12 mouse cellular contexts compared by ENCODE assay signal in genomic region chr6:100146360-100146935, GRCm38 (mm10).
DNase-seq lines count a peak whose midpoint lies in the region; ATAC-seq and TF ChIP-seq lines count a peak whose summit lies in the region.
"Had no signal": no experiment of that assay in that cellular context is flagged by ENCODE, and none has a peak within 500 bp of the region (broad histone marks: within the 10 kb centered on the region; RNA-seq: fewer than 3 reads in every experiment).

No protein-coding gene starts in this region.

- no peak for TF ChIP-seq CTCF in layer of hippocampus, adult 2 months (conservative IDR thresholded peaks at IDR 0.05)
- no peak for TF ChIP-seq CTCF in kidney, adult 2 months (conservative IDR thresholded peaks at IDR 0.05; ENCODE audit: insufficient read depth, insufficient read length, low read depth, low read length)

- no peak overlapping the region for H3K9ac ChIP-seq in forebrain, embryonic 16.5 days (replicated peaks; ENCODE audit: low read depth, low read length)
- H3K9ac ChIP-seq in forebrain, embryonic 11.5 days (ENCODE audit: low read length): no peak overlapping the region
- H3K9ac ChIP-seq in limb, embryonic 13.5 days: no peak overlapping the region; the same call in 1 of the 2 replicates

- peak; percentile 10; the same call in 1 of the 2 replicates for ATAC-seq in forebrain, embryonic 16.5 days
- no peak for ATAC-seq in forebrain, embryonic 11.5 days (replicated peaks; ENCODE audit: low FRiP score)
- peak; percentile 38; the same call in 1 of the 2 replicates for ATAC-seq in limb, embryonic 13.5 days (ENCODE audit: low FRiP score, low read depth)
- ATAC-seq: CD4-positive, CD25-positive, alpha-beta regulatory T cell, adult 4 months; lung, postnatal 0 days had no signal

- intact Hi-C loops in heart, postnatal 14 days (cut with DNase I): no loop called here

- no peak for DNase-seq in forebrain, embryonic 11.5 days (ENCODE audit: low spot score)
- DNase-seq in limb, embryonic 10.5 days (ENCODE audit: low spot score): no peak
- DNase-seq in adipocyte (ENCODE audit: low spot score): peak; percentile 90
- DNase-seq in heart, postnatal 14 days: peak; percentile 31 to 49
- no peak for DNase-seq in layer of hippocampus, adult 2 months (ENCODE audit: low spot score in 2 of 2)
- no peak for DNase-seq in kidney, adult 2 months

- no peak overlapping the region for H3K4me3 ChIP-seq in forebrain, embryonic 16.5 days (replicated peaks; ENCODE audit: low read length)
- H3K4me3 ChIP-seq in forebrain, embryonic 11.5 days (ENCODE audit: low read depth, low read length): no peak overlapping the region
- H3K4me3 ChIP-seq in limb, embryonic 13.5 days: no peak overlapping the region
- H3K4me3 ChIP-seq in limb, embryonic 10.5 days: no peak overlapping the region
- H3K4me3 ChIP-seq in layer of hippocampus, adult 2 months: no peak overlapping the region
- H3K4me3 ChIP-seq in kidney, adult 2 months (ENCODE audit: insufficient read depth, low read depth, low read length): no peak overlapping the region
- H3K4me3 ChIP-seq: left cerebral cortex, adult 2 months had no signal

- no peaks in the 10 kb centered on the region for H3K36me3 ChIP-seq in forebrain, embryonic 16.5 days (ENCODE audit: control insufficient read depth, insufficient read depth)
- no peaks in the 10 kb centered on the region for H3K36me3 ChIP-seq in forebrain, embryonic 11.5 days (ENCODE audit: control insufficient read depth, insufficient read depth, low read length)
- H3K36me3 ChIP-seq in limb, embryonic 13.5 days: no peaks in the 10 kb centered on the region
- no peaks in the 10 kb centered on the region for H3K36me3 ChIP-seq in limb, embryonic 10.5 days
- H3K36me3 ChIP-seq in kidney, adult 2 months (ENCODE audit: control insufficient read depth, insufficient read depth, low read length): no peaks in the 10 kb centered on the region

- peaks cover 35% of the 10 kb centered on the region for H3K4me1 ChIP-seq in forebrain, embryonic 16.5 days (replicated peaks; ENCODE audit: control insufficient read depth, insufficient read depth, low read length)
- H3K4me1 ChIP-seq in forebrain, embryonic 11.5 days (replicated peaks; ENCODE audit: control insufficient read depth, insufficient read depth, low read length): peaks cover 20% of the 10 kb centered on the region
- peaks cover 39% of the 10 kb centered on the region for H3K4me1 ChIP-seq in limb, embryonic 13.5 days
- peaks cover 43% of the 10 kb centered on the region for H3K4me1 ChIP-seq in limb, embryonic 10.5 days
- 0 out of 2 replicates have a peak, but pooled peaks cover 3% of the 10 kb centered on the region for H3K4me1 ChIP-seq in kidney, adult 2 months (ENCODE audit: control insufficient read depth, insufficient read depth, low read length)

- WGBS in forebrain, embryonic 16.5 days: 32% methylated on average over 5 of the region's 5 CpGs
- 48% methylated on average over 5 of the region's 5 CpGs for WGBS in forebrain, embryonic 11.5 days
- 16% methylated on average over 5 of the region's 5 CpGs for WGBS in limb, embryonic 13.5 days
- WGBS in limb, embryonic 10.5 days: 39% methylated on average over 5 of the region's 5 CpGs
- 75% methylated on average over 5 of the region's 5 CpGs for WGBS in kidney, adult 2 months

- H3K27me3 ChIP-seq in forebrain, embryonic 16.5 days (replicated peaks; ENCODE audit: control insufficient read depth, insufficient read depth, low read length): no peaks in the 10 kb centered on the region
- H3K27me3 ChIP-seq in forebrain, embryonic 11.5 days (ENCODE audit: control insufficient read depth, insufficient read depth, low read length): peaks cover 2% of the 10 kb centered on the region; the same call in 1 of the 2 replicates
- peaks cover 26% of the 10 kb centered on the region for H3K27me3 ChIP-seq in limb, embryonic 13.5 days
- H3K27me3 ChIP-seq in limb, embryonic 10.5 days (ENCODE audit: low read depth, poor library complexity, severe bottlenecking): peaks cover 95% of the 10 kb centered on the region
- no peaks in the 10 kb centered on the region for H3K27me3 ChIP-seq in kidney, adult 2 months (replicated peaks; ENCODE audit: control insufficient read depth, insufficient read depth, low read length)

- H3K4me2 ChIP-seq in forebrain, embryonic 16.5 days (ENCODE audit: low read length): no peak overlapping the region
- no peak overlapping the region for H3K4me2 ChIP-seq in forebrain, embryonic 11.5 days (ENCODE audit: low read depth, low read length, severe bottlenecking)
- no peak overlapping the region for H3K4me2 ChIP-seq in limb, embryonic 13.5 days (replicated peaks)

- H3K9me3 ChIP-seq in forebrain, embryonic 16.5 days (ENCODE audit: control insufficient read depth, low read length): no peaks in the 10 kb centered on the region
- H3K9me3 ChIP-seq in forebrain, embryonic 11.5 days (ENCODE audit: control insufficient read depth, low read length): no peaks in the 10 kb centered on the region
- H3K9me3 ChIP-seq in limb, embryonic 13.5 days: no peaks in the 10 kb centered on the region
- no peaks in the 10 kb centered on the region for H3K9me3 ChIP-seq in limb, embryonic 10.5 days (replicated peaks)

- H3K27ac ChIP-seq in forebrain, embryonic 16.5 days (ENCODE audit: low read length): no peak overlapping the region
- H3K27ac ChIP-seq in forebrain, embryonic 11.5 days (ENCODE audit: low read depth, low read length): no peak overlapping the region
- peak overlapping the region; percentile 6; the same call in 1 of the 2 replicates for H3K27ac ChIP-seq in limb, embryonic 13.5 days
- no peak overlapping the region for H3K27ac ChIP-seq in limb, embryonic 10.5 days
- H3K27ac ChIP-seq in layer of hippocampus, adult 2 months: no peak overlapping the region
- no peak overlapping the region for H3K27ac ChIP-seq in kidney, adult 2 months (ENCODE audit: insufficient read depth, low read depth, low read length)
- H3K27ac ChIP-seq: kidney, postnatal 0 days; left cerebral cortex, adult 2 months had no signal

- no peak for TF ChIP-seq POLR2A in kidney, adult 2 months (IDR thresholded peaks at IDR 0.05; ENCODE audit: low read depth, low read length)

Comparison
In these comparisons a context has a peak if more than half of its experiments do, and no peak if none do; other contexts are left out.
1. DNase-seq: peak in adipocyte (single experiment) and heart, postnatal 14 days (2 of 2); none in forebrain, embryonic 11.5 days (single experiment), limb, embryonic 10.5 days (single experiment), layer of hippocampus, adult 2 months (0 of 2) and kidney, adult 2 months (single experiment).